Mouse (Mus musculus): ENCODE results near the gene Ptk7. TPM values are rescaled to one million over a fixed set of nuclear protein-coding genes. Genes with fewer than 3 reads are reported as not detected.

The Ptk7 gene
- total RNA-seq, 2 experiments from 2014 or later = 0.07 TPM; not detected in 1

GRCm38 (mm10) chr17:46644916-46645475, 15.7 kb upstream of the Ptk7 start:
- ATAC-seq (ENCODE audit: poor library complexity, severe bottlenecking) = peak; percentile 28; the same call in 1 of the 2 replicates

- no peak for ATAC-seq (ENCODE audit: poor library complexity, severe bottlenecking)
Observed at GRCm38 (mm10) chr17:46644152-46644805, 15.0 kb upstream of the Ptk7 start.

GRCm38 (mm10) chr17:46642060-46642459, 12.8 kb upstream of the Ptk7 start:
- ATAC-seq (ENCODE audit: poor library complexity, severe bottlenecking) = no peak

- peak; percentile 58; the same call in 1 of the 2 replicates for ATAC-seq (ENCODE audit: poor library complexity, severe bottlenecking)
Observed at GRCm38 (mm10) chr17:46639929-46640328, 10.6 kb upstream of the Ptk7 start.

GRCm38 (mm10) chr17:46636831-46637523, 7.7 kb upstream of the Ptk7 start:
- peak; percentile 72 for ATAC-seq (ENCODE audit: poor library complexity, severe bottlenecking)

- ATAC-seq (ENCODE audit: poor library complexity, severe bottlenecking) = no peak
Observed at GRCm38 (mm10) chr17:46629685-46630441, 559 bp upstream of the Ptk7 start.

GRCm38 (mm10) chr17:46628471-46628790, 873 bp downstream of the Ptk7 start:
- ATAC-seq (ENCODE audit: poor library complexity, severe bottlenecking) = no peak

GRCm38 (mm10) chr17:46627409-46627808, 1.9 kb downstream of the Ptk7 start:
- ATAC-seq (ENCODE audit: poor library complexity, severe bottlenecking) = no peak

GRCm38 (mm10) chr17:46624598-46624997, 4.7 kb downstream of the Ptk7 start:
- ATAC-seq (ENCODE audit: poor library complexity, severe bottlenecking) = no peak

- ATAC-seq (ENCODE audit: poor library complexity, severe bottlenecking) = peak; percentile 30; the same call in 1 of the 2 replicates
Observed at GRCm38 (mm10) chr17:46623819-46624557, 5.3 kb downstream of the Ptk7 start.

- ATAC-seq (ENCODE audit: poor library complexity, severe bottlenecking) = 0 out of 2 replicates have a peak, but pooled peaks have one; percentile 38
Observed at GRCm38 (mm10) chr17:46622269-46622668, 7.0 kb downstream of the Ptk7 start.

GRCm38 (mm10) chr17:46621324-46621723, 8.0 kb downstream of the Ptk7 start:
- no peak for ATAC-seq (ENCODE audit: poor library complexity, severe bottlenecking)

GRCm38 (mm10) chr17:46619683-46620357, 9.5 kb downstream of the Ptk7 start:
- no peak for ATAC-seq (ENCODE audit: poor library complexity, severe bottlenecking)

GRCm38 (mm10) chr17:46618769-46619682, 10.3 kb downstream of the Ptk7 start:
- no peak for ATAC-seq (ENCODE audit: poor library complexity, severe bottlenecking)

- ATAC-seq (ENCODE audit: poor library complexity, severe bottlenecking) = no peak
Observed at GRCm38 (mm10) chr17:46618394-46618768, 10.9 kb downstream of the Ptk7 start.

- no peak for ATAC-seq (ENCODE audit: poor library complexity, severe bottlenecking)
Observed at GRCm38 (mm10) chr17:46617799-46618198, 11.5 kb downstream of the Ptk7 start.

GRCm38 (mm10) chr17:46613229-46613628, 16.1 kb downstream of the Ptk7 start:
- no peak for ATAC-seq (ENCODE audit: poor library complexity, severe bottlenecking)

- ATAC-seq (ENCODE audit: poor library complexity, severe bottlenecking) = no peak
Observed at GRCm38 (mm10) chr17:46612820-46613219, 16.5 kb downstream of the Ptk7 start.

- ATAC-seq (ENCODE audit: poor library complexity, severe bottlenecking) = no peak
Observed at GRCm38 (mm10) chr17:46612189-46612588, 17.1 kb downstream of the Ptk7 start.
